Mouse (Mus musculus): Measurements from ENCODE around the gene Gucy2d. TPM values are rescaled to one million over a fixed set of nuclear protein-coding genes. Genes with fewer than 3 reads are reported as not detected.

The Gucy2d gene
- polyA plus RNA-seq, 1 experiment, result 0.04 TPM

- WGBS, result 89% methylated on average over 11 of the region's 11 CpGs
- no peak for DNase-seq (ENCODE audit: low read depth, low spot score)
Measured at GRCm38 (mm10) chr7:98487202-98487980, 47.2 kb downstream of the Gucy2d start.

GRCm38 (mm10) chr7:98488398-98489130 is 48.3 kb downstream of the Gucy2d start:
- no peak for DNase-seq (ENCODE audit: low read depth, low spot score)
- 84% methylated on average over 13 of the region's 13 CpGs for WGBS

GRCm38 (mm10) chr7:98489131-98489530 is 48.9 kb downstream of the Gucy2d start, which contains the start of gene Lrrc32:
TSS of gene Lrrc32 (plus strand) at chr7:98489283.
- no peak for DNase-seq (ENCODE audit: low read depth, low spot score)
- 50% methylated on average over 6 of the region's 6 CpGs for WGBS

GRCm38 (mm10) chr7:98489623-98490084 is 49.4 kb downstream of the Gucy2d start:
- WGBS, result under 1% methylated on average over 50 of the region's 50 CpGs
- no peak for DNase-seq (ENCODE audit: low read depth, low spot score)

GRCm38 (mm10) chr7:98490328-98490727 is 50.1 kb downstream of the Gucy2d start:
- WGBS, result 53% methylated on average over 4 of the region's 4 CpGs
- DNase-seq (ENCODE audit: low read depth, low spot score), result no peak

GRCm38 (mm10) chr7:98490911-98491310 is 50.7 kb downstream of the Gucy2d start:
- no peak for DNase-seq (ENCODE audit: low read depth, low spot score)
- 82% methylated on average over 6 of the region's 6 CpGs for WGBS

GRCm38 (mm10) chr7:98491451-98492200 is 51.4 kb downstream of the Gucy2d start:
- 45% methylated on average over 9 of the region's 9 CpGs for WGBS
- no peak for DNase-seq (ENCODE audit: low read depth, low spot score)

GRCm38 (mm10) chr7:98492331-98492730 is 52.1 kb downstream of the Gucy2d start:
- DNase-seq (ENCODE audit: low read depth, low spot score), result no peak
- 71% methylated on average over 5 of the region's 5 CpGs for WGBS

- no peak for DNase-seq (ENCODE audit: low read depth, low spot score)
- WGBS, result 51% methylated on average over 2 of the region's 2 CpGs
Measured at GRCm38 (mm10) chr7:98493307-98493706, 53.1 kb downstream of the Gucy2d start.

GRCm38 (mm10) chr7:98493901-98494480 is 53.8 kb downstream of the Gucy2d start:
- DNase-seq (ENCODE audit: low read depth, low spot score), result no peak
- WGBS, result 62% methylated on average over 18 of the region's 18 CpGs

GRCm38 (mm10) chr7:98495591-98495990 is 55.4 kb downstream of the Gucy2d start:
- no peak for DNase-seq (ENCODE audit: low read depth, low spot score)
- WGBS, result 46% methylated on average over 1 of the region's 1 CpGs

GRCm38 (mm10) chr7:98497451-98497850 is 57.2 kb downstream of the Gucy2d start:
- no peak for DNase-seq (ENCODE audit: low read depth, low spot score)
- 68% methylated on average over 5 of the region's 5 CpGs for whole genome bisulfite sequencing

GRCm38 (mm10) chr7:98498101-98498500 is 57.9 kb downstream of the Gucy2d start:
- 90% methylated on average over 12 of the region's 12 CpGs for WGBS
- no peak for DNase-seq (ENCODE audit: low read depth, low spot score)

GRCm38 (mm10) chr7:98498656-98499560 is 58.7 kb downstream of the Gucy2d start:
- WGBS, result 72% methylated on average over 20 of the region's 20 CpGs

GRCm38 (mm10) chr7:98499561-98500292 is 59.5 kb downstream of the Gucy2d start:
- 58% methylated on average over 25 of the region's 25 CpGs for WGBS
- DNase-seq (ENCODE audit: low read depth, low spot score), result no peak

More at GRCm38 (mm10) chr7:98498656-98499560, 58.7 kb downstream of the Gucy2d start:
- no peak for DNase-seq (ENCODE audit: low read depth, low spot score)

- DNase-seq (ENCODE audit: low read depth, low spot score), result no peak
- WGBS, result 66% methylated on average over 3 of the region's 3 CpGs
Measured at GRCm38 (mm10) chr7:98500470-98500869, 60.3 kb downstream of the Gucy2d start.

GRCm38 (mm10) chr7:98501078-98501477 is 60.9 kb downstream of the Gucy2d start:
- 90% methylated on average over 7 of the region's 7 CpGs for WGBS
- DNase-seq (ENCODE audit: low read depth, low spot score), result no peak

GRCm38 (mm10) chr7:98502921-98503320 is 62.7 kb downstream of the Gucy2d start:
- WGBS, result 51% methylated on average over 5 of the region's 5 CpGs
- no peak for DNase-seq (ENCODE audit: low read depth, low spot score)
